Mouse (Mus musculus): ENCODE measurements around the gene Slit1.

Gene Slit1

DNA sequence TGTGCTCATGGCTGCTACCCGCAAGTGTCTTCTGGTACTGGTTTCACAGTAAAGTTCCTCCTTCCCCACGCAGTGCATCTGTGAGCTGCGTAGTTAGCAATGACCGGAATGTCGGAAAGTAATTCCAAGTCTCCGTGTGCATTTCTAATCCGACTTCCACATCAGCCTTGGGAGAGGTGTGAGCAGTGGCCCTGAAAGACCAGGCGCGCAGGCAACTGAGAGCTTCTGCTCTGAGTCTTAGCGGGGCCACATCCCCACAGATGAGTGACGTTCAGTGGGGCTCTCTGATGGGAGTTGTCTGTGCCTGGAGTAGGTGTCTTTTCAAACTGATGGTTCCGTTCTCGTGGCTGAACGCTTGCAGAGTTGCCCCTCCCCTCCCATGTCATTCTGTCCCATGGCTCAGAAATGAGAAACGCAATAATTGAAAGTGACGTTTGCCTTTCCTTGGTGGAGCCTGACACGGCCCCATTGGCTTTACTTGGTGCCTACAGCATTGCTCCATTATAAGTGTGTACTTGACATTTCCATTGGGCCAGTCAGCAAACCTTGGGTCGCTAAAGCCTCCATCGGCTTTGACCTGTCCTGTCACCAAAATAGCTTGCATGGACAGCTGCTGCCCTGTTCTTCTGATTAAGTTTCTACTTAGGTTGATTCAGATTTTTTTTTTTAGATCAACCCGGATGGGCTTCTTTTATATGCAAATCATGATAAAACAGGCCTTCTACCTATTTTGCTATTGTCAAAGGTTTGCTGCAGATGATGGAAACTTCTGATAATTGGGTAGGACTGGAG is 155.8 kb downstream of the Slit1 start:
- DNase-seq: no peak

DNA sequence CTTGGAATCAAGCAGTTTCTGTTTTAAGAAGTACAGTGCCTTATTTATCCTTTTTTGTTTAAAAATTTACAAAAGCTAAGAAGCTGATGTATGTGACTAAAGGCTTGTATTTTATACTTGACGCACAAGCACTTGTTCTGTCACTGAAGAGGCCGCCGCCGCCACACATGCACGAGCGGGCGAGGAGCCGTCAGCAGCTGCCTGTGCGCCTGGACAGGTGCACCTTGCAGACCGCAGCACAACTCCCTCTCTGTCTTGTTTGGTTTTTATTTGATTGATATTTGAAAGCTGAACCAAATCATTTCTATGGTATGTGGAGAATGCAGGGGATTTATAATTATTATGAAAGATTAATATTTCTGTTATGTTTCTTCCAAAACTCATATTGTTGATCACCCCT is 156.7 kb downstream of the Slit1 start:
- no peak for DNase-seq

DNA sequence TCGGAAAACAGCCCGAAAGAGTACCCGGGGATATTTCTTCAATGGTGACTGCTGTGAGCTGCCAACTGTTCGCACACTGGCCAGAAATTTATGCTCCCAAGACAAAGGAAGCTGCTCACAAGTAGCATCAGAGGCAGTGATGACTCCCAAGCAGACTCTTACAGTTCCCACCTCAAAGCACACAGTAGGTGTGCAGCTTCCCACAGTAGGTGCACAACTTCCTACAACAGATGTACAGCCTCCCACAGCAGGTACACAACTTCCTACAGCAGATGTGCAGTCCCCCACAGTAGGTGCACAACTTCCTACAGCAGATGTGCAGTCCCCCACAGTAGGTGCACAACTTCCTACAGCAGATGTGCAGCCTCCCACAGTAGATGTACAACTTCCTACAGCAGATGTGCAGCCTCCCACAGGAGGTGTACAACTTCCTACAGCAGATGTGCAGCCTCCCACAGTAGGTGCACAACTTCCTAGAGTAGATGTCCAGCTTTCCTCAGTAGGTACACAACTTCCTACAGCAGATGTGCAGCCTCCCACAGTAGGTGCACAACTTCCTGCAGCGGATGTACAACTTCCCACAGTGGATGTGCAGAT is 160.4 kb downstream of the Slit1 start:
- no peak for DNase-seq

DNA sequence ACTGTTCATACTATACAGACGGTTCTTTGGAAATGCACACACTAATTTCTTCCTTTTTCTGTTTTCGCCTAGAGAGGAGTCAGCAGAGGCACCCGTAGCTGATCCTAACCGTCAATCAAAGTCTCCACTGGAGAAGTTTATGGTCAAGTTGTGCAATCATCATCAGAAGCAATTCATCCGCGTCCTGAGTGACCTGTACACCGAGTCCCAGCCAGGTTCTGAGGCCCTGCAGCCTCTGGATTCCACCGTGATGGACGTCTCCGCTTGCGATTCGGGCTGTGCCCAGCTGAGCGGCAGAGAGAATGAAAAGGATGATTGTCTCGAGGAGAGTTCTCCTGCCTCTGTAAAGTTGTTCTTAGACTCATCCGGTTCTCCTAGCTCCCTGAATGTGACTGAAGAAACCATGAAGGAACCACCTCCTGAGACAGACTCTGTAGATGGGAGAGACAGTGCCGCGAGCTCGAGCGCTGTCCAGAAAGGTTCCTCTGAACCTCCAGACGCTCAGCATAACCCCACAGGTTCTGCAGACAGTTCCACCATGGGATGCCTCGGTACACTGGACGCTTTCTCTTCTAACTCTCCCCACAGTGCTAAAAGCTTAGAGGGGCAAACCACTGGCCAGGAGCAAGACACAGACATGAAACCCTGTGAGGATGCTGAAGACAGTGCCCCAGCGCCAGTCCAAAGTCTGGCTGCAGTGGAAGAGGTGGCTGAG is 161.6 kb downstream of the Slit1 start, which contains the start of gene Gm340:
Gene Gm340, plus strand, starts transcription at position 665 of the 715 bp plus-strand sequence.
- DNase-seq: no peak

DNA sequence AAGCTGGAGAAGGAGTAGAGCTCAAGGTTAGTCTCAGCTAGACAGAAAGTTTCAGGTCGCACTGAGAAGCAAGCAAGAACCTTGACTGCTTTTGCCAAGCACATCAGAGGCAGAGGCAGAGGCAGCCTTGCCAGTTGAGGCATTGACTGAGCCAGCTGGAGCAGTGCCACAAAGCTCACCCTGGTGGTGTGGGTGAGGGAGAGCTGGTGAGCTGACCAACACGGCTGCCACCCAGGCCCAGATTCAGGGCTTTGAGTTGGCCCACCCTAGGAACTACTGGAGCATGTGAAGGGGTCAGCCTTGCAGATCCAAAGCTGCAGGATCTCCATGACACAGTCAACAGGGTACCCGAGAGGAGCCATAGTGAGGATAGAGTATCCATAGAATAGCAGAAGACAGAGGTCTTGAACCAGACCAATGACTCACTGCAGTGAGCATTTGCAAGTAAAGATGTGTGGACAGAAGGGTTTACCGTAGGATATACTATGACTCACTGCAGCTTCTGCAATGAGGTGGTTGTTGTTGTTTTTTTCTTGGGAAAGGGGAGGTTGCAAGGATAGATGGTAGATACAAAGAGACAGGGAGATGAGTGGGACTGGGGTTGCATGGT is 164.0 kb downstream of the Slit1 start:
- peak; percentile 71 to 80 for DNase-seq

DNA sequence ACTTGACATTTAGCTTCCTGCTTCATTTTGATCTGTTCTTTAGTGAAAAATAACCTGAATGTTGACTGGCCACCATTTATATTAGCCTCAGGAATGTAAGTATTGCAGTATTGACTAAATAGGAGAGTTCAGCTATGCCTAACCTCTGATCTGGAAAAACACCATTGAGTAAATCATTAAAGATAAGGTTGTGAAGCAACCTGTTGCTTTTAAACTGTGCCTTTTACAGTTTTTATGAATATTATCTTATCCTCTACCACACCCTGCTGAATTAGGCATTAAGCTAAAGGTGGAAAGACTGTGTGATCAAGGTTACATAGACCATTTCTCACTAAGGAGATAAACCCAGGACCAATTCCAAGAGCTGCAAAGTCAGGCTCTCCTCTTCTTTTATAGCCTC is 165.9 kb downstream of the Slit1 start:
- DNase-seq: no peak

DNA sequence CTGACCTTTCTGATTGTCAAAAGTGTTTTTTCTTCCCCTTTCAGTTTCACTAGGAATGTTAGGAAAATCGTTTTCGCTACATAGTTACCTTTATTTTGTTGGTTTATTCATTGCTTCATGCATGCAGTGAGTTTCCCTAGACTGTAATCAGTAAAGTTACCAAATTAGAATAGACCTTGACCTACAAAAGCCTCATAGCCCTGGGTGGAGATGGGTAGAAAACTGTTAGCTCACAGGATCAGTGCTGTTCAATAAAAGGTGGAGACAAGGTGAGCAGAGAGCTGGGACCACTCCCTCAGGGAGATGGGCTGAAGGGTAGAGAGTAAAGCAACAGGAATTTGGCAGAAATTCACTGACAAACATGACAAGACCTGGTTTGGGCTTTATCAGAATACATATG is 169.8 kb downstream of the Slit1 start:
- DNase-seq: no peak

DNA sequence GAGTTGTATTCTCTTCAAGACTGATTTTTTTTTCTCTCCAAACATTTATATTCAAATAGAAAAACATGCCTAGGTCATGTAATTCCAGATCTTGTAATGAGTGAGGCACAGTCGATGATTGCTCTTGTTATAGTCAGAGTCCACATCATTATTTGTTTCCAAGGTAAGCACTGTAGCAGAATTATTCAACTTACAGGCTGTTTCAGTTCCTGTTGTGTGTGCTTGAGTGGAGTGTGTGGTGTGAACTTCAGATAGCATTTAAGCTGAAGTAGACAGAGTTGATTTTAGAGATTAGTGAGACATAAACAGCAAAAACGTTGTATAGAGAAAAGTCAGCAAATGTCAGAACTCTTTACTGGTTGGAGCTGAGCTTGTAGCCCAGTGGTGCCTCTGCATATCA is 174.7 kb downstream of the Slit1 start:
- no peak for DNase-seq

DNA sequence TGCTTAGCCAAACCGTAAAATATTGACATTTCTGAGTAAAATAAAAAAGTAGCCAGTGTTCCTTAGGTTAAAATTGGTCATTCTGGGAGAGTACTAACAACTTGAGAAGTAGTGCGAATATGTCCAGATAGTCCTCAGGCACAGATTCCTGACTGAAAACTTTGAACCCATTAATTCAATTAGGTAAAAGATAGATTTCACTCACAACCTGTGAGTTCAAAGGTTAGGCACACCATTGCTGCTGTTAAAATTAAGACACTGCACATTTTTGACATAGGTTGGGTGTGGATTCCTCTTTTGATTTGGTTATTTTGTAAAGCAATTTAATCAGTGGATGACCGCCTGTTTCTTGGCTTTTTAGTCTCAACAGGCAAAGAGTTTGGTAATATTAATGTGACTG is 182.6 kb downstream of the Slit1 start:
- no peak for DNase-seq

DNA sequence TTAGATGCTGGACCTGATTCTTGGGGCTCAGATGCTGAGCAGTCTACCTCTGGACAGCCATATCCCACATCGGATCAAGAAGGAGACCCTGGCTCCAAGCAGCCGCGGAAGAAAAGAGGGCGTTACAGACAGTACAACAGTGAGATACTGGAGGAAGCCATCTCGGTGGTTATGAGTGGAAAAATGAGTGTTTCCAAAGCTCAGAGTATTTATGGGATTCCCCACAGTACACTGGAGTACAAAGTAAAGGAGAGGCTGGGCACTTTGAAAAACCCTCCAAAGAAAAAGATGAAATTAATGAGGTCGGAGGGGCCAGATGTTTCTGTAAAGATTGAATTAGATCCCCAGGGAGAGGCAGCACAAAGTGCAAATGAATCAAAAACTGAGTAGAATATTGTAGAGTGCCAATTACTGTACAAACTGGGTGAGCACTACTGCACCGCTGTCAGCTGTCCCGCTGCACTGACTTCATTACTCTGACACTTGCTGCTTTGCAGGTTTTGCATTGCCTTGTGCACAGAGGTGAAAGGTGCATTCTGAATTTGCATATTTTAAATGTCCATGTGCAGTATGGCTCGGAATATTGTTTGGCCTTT is 184.5 kb downstream of the Slit1 start:
- no peak for DNase-seq

DNA sequence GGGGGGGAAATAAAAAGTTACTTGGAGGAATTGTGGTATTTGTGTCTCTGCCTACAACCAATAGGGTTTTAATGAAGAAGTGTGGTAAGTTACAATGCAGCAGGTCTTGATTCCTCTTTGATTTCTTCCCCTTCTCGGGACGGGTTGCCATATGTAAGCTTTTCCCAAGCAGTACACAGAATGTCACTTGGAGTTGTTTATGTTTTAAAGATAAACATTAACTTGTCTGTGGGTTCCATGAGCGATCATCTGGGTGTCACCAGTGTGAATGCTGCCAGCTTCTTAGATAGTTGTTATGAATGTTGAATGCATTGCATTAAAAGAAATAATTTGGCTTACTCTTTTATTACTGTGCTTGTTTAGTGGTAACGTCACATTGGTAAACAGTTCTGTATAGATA is 186.0 kb downstream of the Slit1 start:
- DNase-seq: no peak

DNA sequence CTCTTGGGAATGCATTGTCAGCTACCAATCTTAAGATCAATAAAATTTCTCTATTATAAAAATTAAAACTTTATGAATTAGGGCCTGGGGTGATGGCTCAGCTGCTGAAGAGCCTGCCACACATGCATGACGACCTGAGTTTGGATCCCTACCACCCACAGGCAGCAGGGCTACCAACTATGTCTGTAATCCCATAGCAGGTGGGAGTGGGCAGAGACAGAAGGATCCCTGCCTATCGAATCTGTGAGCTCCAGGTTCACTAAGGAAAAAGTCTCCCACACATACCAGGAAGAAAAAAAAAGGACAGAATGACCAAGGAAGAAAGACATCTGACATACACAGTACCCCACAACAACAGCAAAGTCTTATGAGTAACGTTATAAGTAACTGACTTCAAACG is 186.5 kb downstream of the Slit1 start:
- no peak for DNase-seq

Measured in kidney, postnatal 25 days (tissue).